Comparison of ENCODE assay signal across 8 mouse cellular contexts in genomic region chr5:130267316-130267715, GRCm38 (mm10). TPM values are rescaled to one million over a fixed set of nuclear protein-coding genes. Genes with fewer than 3 reads are reported as not detected.
DNase-seq lines count a peak whose midpoint lies in the region; ATAC-seq and TF ChIP-seq lines count a peak whose summit lies in the region.

No protein-coding gene starts in this region.

- peaks cover 62% of the 10 kb centered on the region for H3K36me3 ChIP-seq in midbrain, embryonic 14.5 days (ENCODE audit: control insufficient read depth, insufficient read depth, low read length)
- peaks cover 14% of the 10 kb centered on the region for H3K36me3 ChIP-seq in midbrain, embryonic 15.5 days (replicated peaks)

- no peak overlapping the region for H3K9ac ChIP-seq in midbrain, embryonic 14.5 days (replicated peaks; ENCODE audit: low read length)
- no peak overlapping the region for H3K9ac ChIP-seq in midbrain, embryonic 15.5 days

- no peak for ATAC-seq in midbrain, embryonic 14.5 days (ENCODE audit: low FRiP score, low TSS enrichment)
- ATAC-seq in midbrain, embryonic 15.5 days (replicated peaks) = no peak

- H3K4me2 ChIP-seq in midbrain, embryonic 14.5 days (ENCODE audit: low read length) = no peak overlapping the region
- no peak overlapping the region for H3K4me2 ChIP-seq in midbrain, embryonic 15.5 days

- no peaks in the 10 kb centered on the region for H3K4me1 ChIP-seq in midbrain, embryonic 14.5 days (ENCODE audit: control insufficient read depth, insufficient read depth, low read length)
- no peaks in the 10 kb centered on the region for H3K4me1 ChIP-seq in midbrain, embryonic 15.5 days
- no peaks in the 10 kb centered on the region; the same call in 1 of the 2 replicates for H3K4me1 ChIP-seq in cortical plate, adult 2 months (ENCODE audit: control insufficient read depth, insufficient read depth, low read length)

- no peak overlapping the region for H3K4me3 ChIP-seq in midbrain, embryonic 14.5 days (replicated peaks; ENCODE audit: low read depth, low read length)
- no peak overlapping the region for H3K4me3 ChIP-seq in midbrain, embryonic 15.5 days
- H3K4me3 ChIP-seq in cortical plate, adult 2 months (ENCODE audit: insufficient read depth, low read length) = no peak overlapping the region

- no peak overlapping the region for H3K27ac ChIP-seq in midbrain, embryonic 14.5 days (replicated peaks; ENCODE audit: low read depth, low read length)
- no peak overlapping the region for H3K27ac ChIP-seq in midbrain, embryonic 15.5 days
- no peak overlapping the region for H3K27ac ChIP-seq in cortical plate, adult 2 months (ENCODE audit: insufficient read depth, low read length)

- peak; percentile 56 for DNase-seq in cerebellum, postnatal 14 days
- DNase-seq in cerebellum, adult 11 months = no peak
- DNase-seq in midbrain, embryonic 14.5 days = peak; percentile 49
- DNase-seq in mesoderm, embryonic 11.5 days (ENCODE audit: low read depth, low spot score) = peak; percentile 14
- DNase-seq in T-cell, adult 2 months (ENCODE audit: low spot score) = no peak
- no peak for DNase-seq in layer of hippocampus, postnatal 25 days (ENCODE audit: extremely low spot score in 1 of 2, low spot score in 1 of 2)

- no peaks in the 10 kb centered on the region for H3K9me3 ChIP-seq in midbrain, embryonic 14.5 days (ENCODE audit: control insufficient read depth, low read length)
- H3K9me3 ChIP-seq in midbrain, embryonic 15.5 days = no peaks in the 10 kb centered on the region

- no peaks in the 10 kb centered on the region for H3K27me3 ChIP-seq in midbrain, embryonic 14.5 days (ENCODE audit: control insufficient read depth, insufficient read depth, low read length)
- no peaks in the 10 kb centered on the region for H3K27me3 ChIP-seq in midbrain, embryonic 15.5 days (replicated peaks)

- TF ChIP-seq POLR2A in cortical plate, adult 2 months (IDR thresholded peaks at IDR 0.05; ENCODE audit: extremely low read depth, insufficient read depth, low read length) = no peak

- 71% methylated on average over 1 of the region's 1 CpGs for WGBS in midbrain, embryonic 14.5 days
- 86% methylated on average over 1 of the region's 1 CpGs for WGBS in midbrain, embryonic 15.5 days

- TF ChIP-seq CTCF in cortical plate, adult 2 months (IDR thresholded peaks at IDR 0.05; ENCODE audit: extremely low read depth, insufficient read depth, low read length) = peak; percentile 57

RNA-seq across cellular contexts. Expression of gene Tyw1, which starts 11.9 kb away (rescaled TPM):
- polyA plus RNA-seq in midbrain, embryonic 14.5 days (2014; fragmentation: Nextera tagmentation; extraction: Ambion mirVana) = 18.5 and 26.4 TPM in 2 replicates
- polyA plus RNA-seq in midbrain, embryonic 15.5 days (2015; fragmentation: Nextera tagmentation; extraction: Ambion mirVana) = 22.7 and 22.9 TPM in 2 replicates
- 14.5 and 14.6 TPM in 2 replicates for polyA plus RNA-seq in cortical plate, adult 2 months (2012; rRNA removed)
- total RNA-seq in layer of hippocampus, postnatal 25 days (2021) = 10 to 100 TPM; 14.4 to 18.6 TPM

RNA-seq across cellular contexts. Expression of gene Sbds, which starts 12.0 kb away (rescaled TPM):
- 44.1 and 56.8 TPM in 2 replicates for polyA plus RNA-seq in midbrain, embryonic 14.5 days (2014; fragmentation: Nextera tagmentation; extraction: Ambion mirVana)
- 48.5 and 55.1 TPM in 2 replicates for polyA plus RNA-seq in midbrain, embryonic 15.5 days (2015; fragmentation: Nextera tagmentation; extraction: Ambion mirVana)
- polyA plus RNA-seq in cortical plate, adult 2 months (2012; rRNA removed) = 94.9 and 101 TPM in 2 replicates
- total RNA-seq in layer of hippocampus, postnatal 25 days (2021) = 10 to 100 TPM; 68.9 to 81.5 TPM

RNA-seq across cellular contexts. Expression of gene Tmem248, which starts 50.4 kb away (rescaled TPM):
- polyA plus RNA-seq in midbrain, embryonic 14.5 days (2014; fragmentation: Nextera tagmentation; extraction: Ambion mirVana) = 29.5 and 33.2 TPM in 2 replicates
- 26.2 and 27.6 TPM in 2 replicates for polyA plus RNA-seq in midbrain, embryonic 15.5 days (2015; fragmentation: Nextera tagmentation; extraction: Ambion mirVana)
- polyA plus RNA-seq in cortical plate, adult 2 months (2012; rRNA removed) = 31.4 and 32.0 TPM in 2 replicates
- total RNA-seq in layer of hippocampus, postnatal 25 days (2021) = 10 to 100 TPM; 35.2 to 43.5 TPM

Comparison
In these comparisons a context has a peak if more than half of its experiments do, and no peak if none do; other contexts are left out.
1. DNase-seq: peak in cerebellum, postnatal 14 days (2 of 2), midbrain, embryonic 14.5 days (single experiment) and mesoderm, embryonic 11.5 days (single experiment); none in cerebellum, adult 11 months (single experiment), T-cell, adult 2 months (single experiment) and layer of hippocampus, postnatal 25 days (0 of 2).